Mouse (Mus musculus) left cerebral cortex, adult 8-10 months (tissue): ENCODE measurements at regions not wholly inside any gene's neighbourhood (a gene's known extent, or its start where the extent isn't known, plus 50 kb on each side); places are given as distances from the start of the nearest gene placed in this dataset.

Experiments used
- DNase-seq, 2 experiments: peaks; one replicate each; pipeline ENCODE4 v3.0.0; 2022; ENCODE audit warnings: low spot score in 2 of 2

DNA sequence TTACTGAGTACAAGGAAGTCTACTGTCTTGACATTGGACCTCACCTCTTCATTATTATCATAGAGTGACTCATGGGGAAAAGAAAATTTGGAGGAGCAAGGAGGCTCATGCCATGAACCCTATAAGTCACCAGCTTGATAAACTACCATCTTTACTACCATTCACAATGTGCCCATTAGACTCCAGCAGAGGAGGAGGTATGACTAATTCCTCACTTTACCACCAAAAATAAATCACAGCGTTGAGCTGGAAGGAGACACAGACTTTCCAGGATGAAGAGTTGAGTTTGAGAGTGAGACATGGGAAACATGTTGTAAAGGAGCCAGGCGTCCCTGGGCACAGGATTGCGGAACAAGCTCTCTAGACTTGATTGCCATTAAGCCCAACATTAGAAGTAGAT is 195.0 kb upstream of the Mctp2 start:
- no peak for DNase-seq

DNA sequence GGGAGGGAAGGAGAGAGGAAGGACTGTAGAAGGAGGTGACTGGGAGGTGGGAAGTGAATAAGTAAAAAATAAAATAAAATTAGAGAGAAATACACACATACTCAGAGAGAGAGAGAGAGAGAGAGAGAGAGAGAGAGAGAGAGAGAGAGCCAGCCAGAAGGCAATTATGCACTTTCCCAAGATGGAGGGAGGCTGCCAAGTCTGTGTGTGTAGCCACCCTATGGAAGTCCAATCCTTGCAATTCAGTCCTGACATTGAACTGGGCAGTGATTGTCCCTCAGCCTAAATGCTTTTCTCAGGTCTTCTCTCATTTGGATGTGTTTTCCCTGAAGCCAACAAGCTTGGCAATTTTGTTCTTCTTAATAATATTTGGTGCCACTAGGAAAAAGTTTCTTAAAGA is 197.3 kb upstream of the Mctp2 start:
- DNase-seq: no peak

DNA sequence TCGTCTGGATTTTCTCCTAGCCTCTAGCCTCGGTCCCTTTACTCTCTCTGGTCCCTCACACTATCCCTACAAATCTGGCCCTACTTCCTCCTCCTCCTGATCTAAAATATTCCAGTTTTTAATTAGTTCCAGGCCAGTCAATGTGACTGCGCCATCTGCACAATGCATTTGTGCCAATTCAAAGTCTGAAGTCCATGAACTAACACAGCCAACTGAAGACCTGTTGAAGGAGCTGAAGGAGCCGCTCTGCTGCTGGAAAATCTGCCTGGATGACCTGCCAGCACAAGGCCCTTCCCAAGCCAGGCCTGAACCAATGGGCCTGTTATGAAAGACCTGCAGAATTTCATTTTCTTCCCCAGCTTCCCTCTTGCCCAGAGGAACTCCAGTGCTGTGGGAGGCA is 197.9 kb upstream of the Mctp2 start:
- DNase-seq: no peak

DNA sequence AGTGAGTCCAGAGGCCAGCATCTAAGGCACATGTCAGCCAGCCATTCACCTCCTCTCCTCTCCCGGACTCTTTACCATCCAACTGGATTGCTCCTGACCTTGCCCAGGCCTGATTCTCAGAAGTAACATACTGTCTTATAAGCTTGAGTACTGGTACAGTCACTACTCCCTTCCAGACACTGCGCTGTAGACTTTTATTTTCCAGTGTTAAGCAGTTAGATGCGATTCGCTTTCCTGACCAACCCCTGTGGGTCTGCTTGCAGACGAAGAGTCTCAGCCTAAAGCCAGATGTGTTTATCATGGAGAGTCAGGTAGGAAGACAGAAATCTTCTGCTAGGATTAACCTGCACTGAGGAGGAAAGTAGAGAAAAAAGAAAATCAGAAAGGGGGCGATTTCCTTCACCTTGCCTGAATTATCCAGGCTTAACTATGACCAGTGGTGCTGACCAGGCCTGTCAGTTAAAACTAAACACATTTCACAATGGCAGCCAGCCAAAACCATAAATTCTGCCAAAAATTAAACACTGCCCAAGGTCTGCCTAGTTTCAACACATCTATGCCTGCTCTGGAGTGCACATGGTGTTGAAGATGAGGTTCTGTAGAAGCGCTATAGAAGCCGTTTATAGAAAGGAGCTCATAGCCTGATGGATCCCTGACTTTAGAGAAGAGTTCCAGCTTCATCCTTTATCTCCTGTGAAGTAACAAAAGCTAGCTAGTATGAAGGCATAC is 199.5 kb upstream of the Mctp2 start:
- no peak for DNase-seq

DNA sequence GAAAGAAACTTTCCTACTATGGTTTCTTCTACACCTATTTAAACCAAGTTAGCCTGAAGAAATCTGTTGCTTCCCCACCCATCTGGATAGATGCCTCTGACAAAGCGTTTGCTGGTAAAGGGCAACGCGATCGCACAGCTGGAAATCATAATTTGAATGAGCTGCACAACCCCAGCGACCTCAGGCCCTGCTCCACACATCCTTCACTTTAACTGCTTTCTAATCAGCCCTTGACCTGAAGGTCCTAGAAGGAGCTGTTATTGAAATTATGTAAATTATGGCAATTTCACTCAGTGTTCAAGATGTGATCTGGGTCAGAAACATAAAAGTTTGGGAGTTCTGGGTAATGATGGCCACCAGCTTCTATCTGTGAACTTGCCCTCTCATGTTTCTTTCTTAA is 201.5 kb upstream of the Mctp2 start:
- no peak for DNase-seq

DNA sequence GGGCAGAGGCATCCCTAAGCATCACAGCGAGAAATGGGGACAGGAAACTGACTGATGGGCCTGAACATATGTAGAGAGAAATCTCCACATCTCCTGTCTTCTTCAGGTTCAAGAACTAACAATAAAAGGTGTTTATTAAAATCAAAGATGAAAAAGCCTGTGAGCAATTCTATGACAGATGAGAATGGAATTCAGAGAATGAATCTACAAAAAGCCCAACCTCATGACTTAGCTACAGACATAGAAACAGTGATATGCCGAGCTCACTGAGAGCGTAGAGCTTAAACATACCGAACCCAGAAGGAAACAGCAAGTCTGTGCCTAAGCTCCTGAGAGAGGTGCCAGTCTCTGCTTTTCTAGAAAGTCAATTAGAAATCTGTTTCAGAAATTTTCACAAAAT is 203.7 kb upstream of the Mctp2 start:
- no peak for DNase-seq

DNA sequence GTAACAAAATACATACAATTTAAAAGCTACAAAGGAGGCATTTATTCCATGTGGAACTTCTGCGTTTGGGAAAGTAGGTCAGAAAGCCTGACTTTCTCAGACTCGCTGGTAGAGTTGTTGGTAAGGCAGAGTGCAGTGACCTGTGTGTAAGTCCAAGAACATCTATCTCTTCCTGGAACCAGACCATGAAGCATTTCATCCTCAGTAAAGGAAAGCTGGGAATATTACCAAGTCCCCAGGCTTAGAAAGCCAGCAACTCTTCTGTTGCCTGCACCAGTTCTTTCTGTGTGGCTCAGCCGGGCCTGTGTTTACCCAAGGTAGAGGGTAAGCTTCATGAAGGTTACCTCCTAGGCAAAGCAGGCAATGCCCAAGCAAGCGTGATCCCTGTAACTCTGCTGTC is 207.0 kb upstream of the Mctp2 start:
- no peak for DNase-seq

DNA sequence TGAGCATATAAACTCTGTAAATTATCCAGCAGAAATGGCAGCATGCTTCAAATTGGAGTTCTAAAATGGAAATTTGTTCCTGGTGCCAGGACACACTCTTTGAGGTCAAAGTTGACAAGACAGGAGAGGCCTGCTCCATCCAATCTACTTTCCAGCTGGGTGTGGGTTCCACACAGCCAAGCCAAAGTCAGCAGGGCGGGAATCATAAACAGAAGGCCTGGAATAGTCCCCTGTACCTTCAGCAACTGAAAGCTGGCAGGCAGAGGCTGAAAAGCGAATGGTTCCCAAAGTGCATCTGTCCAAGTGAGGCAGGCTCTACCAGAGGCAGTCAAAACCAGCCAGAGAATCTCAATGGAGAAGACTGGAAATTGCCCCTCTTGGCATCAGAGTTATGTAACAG is 208.4 kb upstream of the Mctp2 start:
- DNase-seq: no peak

DNA sequence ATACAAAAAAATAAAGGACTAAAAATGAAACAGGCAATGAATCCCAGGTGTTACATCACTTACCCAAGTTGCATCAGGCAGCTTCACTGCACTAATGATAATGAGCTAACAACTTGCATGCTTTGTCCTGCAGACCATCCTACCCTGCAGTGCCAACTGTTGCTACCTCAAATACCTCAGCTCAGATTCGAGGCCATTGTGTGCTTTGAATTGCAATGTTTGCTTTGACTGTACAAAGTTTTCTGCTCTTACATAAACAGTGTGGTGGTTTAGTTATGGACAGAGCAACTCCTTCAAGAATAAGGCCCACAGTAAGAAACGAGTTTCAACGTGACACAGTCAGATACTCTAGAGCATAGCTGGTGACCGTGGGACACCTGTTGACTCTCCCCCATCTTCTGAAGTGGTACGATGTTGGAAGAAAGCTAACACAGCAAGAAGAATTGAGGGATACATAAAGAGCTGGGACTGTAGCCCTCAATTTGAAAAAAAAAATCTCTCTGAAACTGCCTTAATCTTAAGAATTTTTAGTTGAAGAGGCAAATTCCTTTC is 212.1 kb upstream of the Mctp2 start:
- no peak for DNase-seq

DNA sequence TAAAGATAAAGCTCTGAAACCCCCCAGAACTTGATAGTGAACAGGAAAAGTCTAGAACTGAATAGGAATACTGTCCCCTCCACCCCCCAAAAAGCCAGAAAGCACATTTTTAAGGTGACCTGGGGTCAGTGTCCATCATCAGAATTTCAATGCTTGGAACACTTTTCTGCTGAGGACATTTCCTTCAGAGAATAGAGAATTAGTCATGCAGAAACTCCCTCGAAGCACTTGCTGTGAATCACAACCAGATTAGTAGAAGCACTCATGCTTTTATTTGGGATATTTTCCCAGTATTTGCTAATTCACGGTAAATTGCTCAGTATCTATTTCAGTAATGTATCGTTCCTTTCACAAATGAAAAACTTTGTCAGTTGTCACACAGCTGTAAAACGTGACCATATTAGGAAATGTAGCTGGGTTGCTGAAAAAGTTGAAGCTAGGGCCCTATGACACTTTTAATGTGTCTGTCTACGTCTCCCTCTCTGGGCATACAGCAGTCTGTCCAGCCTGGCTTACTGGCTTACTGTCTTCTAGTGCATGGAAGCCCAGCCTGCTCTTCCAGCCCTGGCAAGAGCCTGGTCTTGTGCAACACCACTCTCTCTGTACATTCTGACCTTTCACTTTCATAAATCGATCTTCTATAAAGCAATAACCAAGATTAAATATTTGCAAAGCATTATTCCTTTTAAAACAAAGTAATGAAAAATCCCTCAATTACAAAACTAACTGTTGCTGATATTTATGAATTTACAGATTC is 213.1 kb upstream of the Mctp2 start:
- no peak for DNase-seq

DNA sequence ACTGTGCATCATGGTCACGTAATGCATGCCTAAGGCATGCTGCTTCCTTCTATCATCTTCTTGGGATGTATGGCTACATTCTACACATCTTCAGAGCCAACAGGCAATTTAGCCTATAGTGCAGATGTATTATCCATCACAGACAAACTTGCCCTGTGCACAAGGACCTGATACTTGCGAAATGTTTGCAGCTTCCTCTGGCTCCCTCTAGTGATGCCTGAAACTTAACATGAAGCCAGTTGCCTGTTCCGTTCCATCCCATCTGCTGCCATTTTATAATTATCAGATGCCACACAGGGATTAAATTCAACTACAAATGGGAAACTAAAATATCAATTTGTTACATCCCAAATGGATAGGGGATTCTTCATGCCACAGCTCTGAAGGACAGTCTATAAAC is 222.5 kb upstream of the Mctp2 start:
- no peak for DNase-seq

DNA sequence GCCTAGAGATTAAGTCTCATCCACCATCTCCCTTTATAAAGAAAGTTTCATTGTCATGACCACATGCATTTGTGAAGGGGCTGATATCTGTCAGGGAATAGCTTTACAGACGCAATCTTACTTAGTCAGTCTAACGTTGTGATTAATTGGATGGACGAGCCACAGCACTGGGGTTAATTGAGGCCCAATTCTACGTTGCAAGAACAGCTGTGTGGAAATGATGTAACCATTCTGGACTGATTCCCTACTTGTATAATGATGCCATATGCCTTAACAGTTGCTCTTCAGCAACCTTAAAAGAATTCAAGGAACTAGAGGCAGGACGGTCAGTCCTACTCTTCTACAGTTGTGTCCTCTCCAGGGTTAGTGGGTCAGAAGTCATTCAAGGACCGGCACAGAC is 231.9 kb upstream of the Mctp2 start:
- no peak for DNase-seq

DNA sequence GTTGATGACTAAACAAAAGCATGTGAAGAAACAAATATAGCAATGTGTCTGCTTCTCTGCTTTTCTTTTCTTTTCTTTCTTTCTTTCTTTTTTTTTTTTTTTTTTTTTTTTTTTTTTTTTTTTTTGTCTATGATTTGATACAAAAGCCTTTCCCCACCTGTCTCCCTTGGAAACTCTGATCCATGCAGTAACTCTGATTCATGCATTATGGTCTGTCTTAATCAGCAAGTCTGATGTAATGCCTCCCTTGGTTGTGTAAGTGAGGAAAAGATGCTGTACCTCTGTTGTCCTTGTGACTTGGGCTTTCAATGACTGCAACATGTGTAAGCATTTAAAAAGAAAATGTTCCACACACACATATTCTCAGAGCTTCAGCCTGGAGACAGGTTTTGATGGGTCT is 233.5 kb upstream of the Mctp2 start:
- no peak for DNase-seq

DNA sequence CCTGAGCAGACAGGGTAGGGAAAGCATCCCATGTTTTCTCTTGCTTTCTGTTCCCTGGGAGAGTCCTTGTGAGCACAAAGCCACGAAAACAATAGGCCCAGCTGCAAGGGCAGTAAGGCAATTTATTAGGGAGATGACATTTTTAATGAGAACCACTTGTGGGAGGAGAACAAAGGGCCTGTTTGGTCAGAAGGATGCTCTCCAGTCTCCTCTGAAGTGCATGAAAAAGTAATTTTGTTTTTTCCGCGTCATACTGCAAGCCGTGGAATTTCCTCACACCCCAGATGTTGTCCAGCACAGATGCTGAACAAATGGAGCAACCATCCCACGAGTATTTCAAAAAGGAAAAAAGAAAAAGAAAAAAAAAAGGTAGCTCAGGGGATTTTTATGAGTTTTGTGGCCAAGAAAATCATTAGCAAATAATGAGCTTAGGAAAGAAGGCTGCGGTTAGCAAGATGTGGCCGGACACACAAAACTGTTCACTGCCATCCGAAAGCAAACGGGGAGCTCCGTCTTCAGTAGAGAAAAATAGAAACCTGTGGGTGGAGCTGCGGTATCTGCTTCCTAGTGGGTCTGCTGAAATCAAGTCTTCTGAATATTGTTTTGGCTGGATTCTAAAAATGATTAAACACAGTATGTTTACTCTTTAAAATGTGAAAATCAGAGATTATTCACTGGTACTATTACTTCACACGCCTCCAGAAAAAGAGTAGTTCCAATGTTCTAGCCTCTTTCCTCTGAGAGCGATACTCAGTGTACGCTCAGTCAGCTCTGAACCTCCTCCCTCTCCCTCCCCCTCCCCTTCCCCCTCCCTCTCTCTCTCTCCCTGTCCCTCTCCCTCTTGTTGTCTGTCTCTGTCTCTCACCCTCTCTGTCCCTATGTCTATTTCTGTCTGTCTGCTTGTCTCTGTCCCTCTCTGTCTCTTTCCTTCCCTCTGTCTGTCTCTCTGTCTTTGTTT is 235.4 kb upstream of the Mctp2 start:
- no peak for DNase-seq

DNA sequence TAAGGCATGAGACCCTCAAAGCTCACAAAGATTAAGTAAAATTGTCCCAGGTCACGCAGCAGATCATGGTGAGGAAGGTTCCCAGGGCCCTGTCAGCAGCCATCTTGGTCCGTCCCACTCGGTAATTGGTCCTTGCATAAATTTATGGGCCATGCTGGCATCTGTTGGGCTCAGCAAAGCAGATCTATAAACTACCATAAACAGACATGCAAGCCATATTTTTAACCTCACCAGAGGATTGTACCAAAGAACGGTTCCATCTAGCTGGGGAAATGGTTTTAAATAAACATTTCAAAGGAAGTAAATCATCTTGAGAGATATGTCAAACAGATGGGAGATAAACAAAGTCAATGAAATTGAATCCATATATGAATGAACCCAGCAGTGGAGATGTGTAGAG is 237.1 kb upstream of the Mctp2 start:
- no peak for DNase-seq

DNA sequence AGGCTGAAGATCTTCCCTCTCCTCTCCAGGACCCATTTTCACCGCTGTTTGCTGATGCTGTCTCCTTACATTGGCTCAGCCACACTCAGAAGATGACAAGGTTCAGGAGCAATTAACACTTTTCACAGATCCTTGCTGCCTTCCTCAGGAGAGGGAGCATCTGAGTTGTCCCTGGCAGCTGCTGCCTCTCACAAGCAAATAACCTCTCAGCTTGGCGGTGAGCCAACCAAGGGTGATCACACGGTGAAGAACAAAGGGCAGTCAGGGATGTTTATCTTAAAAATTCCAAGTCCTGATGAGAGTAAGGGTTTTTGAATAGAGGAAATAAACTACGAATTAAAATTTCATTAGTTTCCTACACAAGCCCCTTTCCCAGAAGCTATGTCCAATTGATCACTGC is 237.5 kb upstream of the Mctp2 start:
- DNase-seq: no peak

DNA sequence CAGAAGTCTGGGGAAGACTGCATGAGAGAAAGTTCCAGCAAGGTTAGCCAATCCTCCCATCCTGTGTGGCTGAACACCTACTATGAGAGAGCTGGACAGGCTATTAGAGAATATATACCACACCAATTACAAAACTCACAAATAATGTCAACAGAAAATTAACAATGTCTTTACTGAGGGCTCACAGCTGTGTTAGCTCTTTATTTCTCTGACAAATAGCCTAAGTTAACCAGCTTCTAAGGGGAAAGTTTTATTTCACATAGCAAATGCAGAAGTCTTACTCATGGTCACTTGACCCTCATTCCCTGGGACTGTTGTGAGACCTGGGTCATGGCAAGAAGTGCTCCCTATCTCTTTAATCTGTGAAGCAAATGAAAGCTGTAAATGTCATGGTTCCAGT is 261.0 kb upstream of the Mctp2 start:
- no peak for DNase-seq

DNA sequence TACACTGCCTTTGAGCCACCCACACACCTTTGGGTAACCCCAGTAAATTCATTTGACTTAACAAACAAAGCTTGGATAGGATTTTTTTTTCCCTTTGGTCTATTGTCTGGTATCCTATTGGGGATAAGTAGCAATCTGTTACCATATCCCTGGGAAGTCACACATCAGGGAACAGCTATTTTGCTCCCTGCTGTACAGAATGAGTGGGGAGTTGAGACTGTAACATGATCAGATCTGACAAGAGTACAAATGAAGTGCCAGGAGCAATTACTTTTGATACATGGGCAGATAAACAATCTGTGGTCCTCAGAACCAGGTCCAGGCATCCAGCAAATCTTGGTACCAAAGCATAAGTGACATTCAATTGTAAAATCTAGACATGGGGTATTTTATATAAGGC is 262.8 kb upstream of the Mctp2 start:
- no peak for DNase-seq

DNA sequence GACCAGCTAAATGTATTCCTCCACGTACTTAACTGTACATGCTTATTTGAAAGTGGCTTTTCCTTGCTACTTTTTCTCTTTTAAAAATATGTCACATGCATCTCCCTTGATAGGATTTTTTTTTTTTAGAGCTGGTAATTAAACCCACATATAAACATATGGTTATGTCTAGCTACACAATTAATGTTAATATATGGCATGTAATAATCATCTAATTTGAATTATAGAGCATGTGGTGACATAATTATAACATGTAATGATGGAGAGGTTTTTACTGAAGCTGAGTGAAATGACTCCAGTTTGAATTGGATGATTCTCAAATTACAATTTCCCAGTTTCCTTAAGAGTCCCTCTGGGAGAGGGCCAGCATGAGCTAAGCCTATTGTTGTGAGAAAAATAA is 267.9 kb upstream of the Mctp2 start:
- DNase-seq: no peak

DNA sequence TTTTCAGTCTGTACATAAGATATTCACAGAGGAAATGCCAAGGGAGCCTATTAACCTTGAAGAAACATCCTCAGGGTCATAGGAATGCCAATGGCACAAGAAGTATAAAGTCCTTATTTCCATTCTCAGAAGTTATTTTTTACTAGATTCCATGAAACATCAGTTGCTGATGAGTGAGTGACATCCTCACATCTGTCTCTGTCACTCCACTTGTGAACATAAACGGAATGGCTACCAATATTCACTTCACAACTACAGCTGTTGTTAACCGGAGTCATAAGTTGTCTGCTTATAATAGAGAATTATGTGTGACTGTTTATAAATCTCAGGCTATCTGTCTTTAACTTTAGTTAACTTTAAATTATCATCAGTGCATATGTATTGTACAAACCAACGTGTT is 278.0 kb upstream of the Mctp2 start:
- DNase-seq: no peak

DNA sequence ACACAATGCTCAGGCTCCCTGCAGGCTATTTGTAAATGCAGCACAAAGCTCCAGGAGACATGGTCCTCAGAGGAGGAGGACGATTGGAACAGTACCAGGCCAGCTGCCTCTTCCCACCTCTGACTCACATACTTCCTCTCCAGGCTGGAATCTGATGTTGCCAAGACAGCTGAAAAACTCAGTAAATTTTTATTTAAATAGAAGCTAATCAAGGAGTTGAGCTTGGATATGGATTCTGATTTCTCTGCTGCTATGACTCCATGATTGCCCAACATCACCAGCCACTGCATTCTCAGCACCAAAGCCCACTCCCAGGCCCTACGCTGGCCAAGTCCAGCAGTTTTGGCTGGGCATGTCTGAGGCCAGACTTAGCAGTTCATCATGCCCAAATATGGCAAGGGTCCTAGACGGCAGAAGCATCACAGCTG is 282.8 kb upstream of the Mctp2 start:
- peak; percentile 10 to 75 for DNase-seq
